Mouse (Mus musculus) testis, adult 2 months (tissue): ENCODE measurements at regions not wholly inside any gene's neighbourhood (a gene's known extent, or its start where the extent isn't known, plus 50 kb on each side); places are given as distances from the start of the nearest gene placed in this dataset.

Experiments
- H3K27ac ChIP-seq: fragments of 200-500 bp; 2 replicates; pipeline ENCODE4 v1.5.1; 2012; ENCODE audit warnings: low read depth, low read length; ENCODE audit not compliant: control insufficient read depth, insufficient read depth
- H3K27me3 ChIP-seq: fragments of 200-500 bp; 2 replicates; pipeline ENCODE4 v1.6.1; 2012; ENCODE audit warnings: mild to moderate bottlenecking, low read length, moderate library complexity; ENCODE audit not compliant: control insufficient read depth, insufficient read depth
- H3K36me3 ChIP-seq: fragments of 200-500 bp; 2 replicates; pipeline ENCODE4 v1.6.1; 2012; ENCODE audit warnings: mild to moderate bottlenecking, low read length; ENCODE audit not compliant: control insufficient read depth, insufficient read depth
- H3K4me1 ChIP-seq: fragments of 200-500 bp; 2 replicates; pipeline ENCODE4 v1.6.1; 2012; ENCODE audit warnings: low read length; ENCODE audit not compliant: control insufficient read depth, insufficient read depth
- H3K4me3 ChIP-seq: fragments of 200-500 bp; 2 replicates; pipeline ENCODE4 v1.5.1; 2012; ENCODE audit warnings: low read depth, mild to moderate bottlenecking, low read length, moderate library complexity, mixed read lengths; ENCODE audit not compliant: control insufficient read depth
- CTCF ChIP-seq: fragments of 200-500 bp; IDR thresholded peaks from 2 replicates; pipeline ENCODE4 v1.5.1; 2012; ENCODE audit warnings: low read depth, mild to moderate bottlenecking, inconsistent platforms, low read length, moderate library complexity; ENCODE audit not compliant: control insufficient read depth, insufficient read depth, insufficient replicate concordance
- POLR2A ChIP-seq: fragments of 200-500 bp; IDR thresholded peaks from 2 replicates; pipeline ENCODE4 v1.6.1; 2012; ENCODE audit warnings: low read depth, mild to moderate bottlenecking, inconsistent platforms, low read length, moderate library complexity; ENCODE audit not compliant: control insufficient read depth

GRCm38 (mm10) chr10:124318761-124319160 is 1055.0 kb downstream of the Fam19a2 start:
- H3K4me1 ChIP-seq: no peaks in the 10 kb centered on the region
- H3K4me3 ChIP-seq: no peak overlapping the region
- TF ChIP-seq CTCF: no peak
- no peak for TF ChIP-seq POLR2A
- H3K27me3 ChIP-seq: no peaks in the 10 kb centered on the region
- H3K27ac ChIP-seq: no peak overlapping the region
- no peaks in the 10 kb centered on the region for H3K36me3 ChIP-seq

GRCm38 (mm10) chr10:124320191-124321110 is 1056.7 kb downstream of the Fam19a2 start:
- Histone ChIP-seq H3K4me3 (no peak overlapping the region), H3K36me3 (no peaks in the 10 kb centered on the region), H3K27me3 (no peaks in the 10 kb centered on the region), H3K27ac (no peak overlapping the region), H3K4me1 (no peaks in the 10 kb centered on the region)
- TF ChIP-seq CTCF (no peak), POLR2A (no peak)

GRCm38 (mm10) chr10:124332491-124332890 is 1056.8 kb downstream of the Slc16a7 start:
- no peaks in the 10 kb centered on the region for H3K27me3 ChIP-seq
- no peak for TF ChIP-seq POLR2A
- no peak for TF ChIP-seq CTCF
- H3K4me1 ChIP-seq: no peaks in the 10 kb centered on the region
- H3K4me3 ChIP-seq: no peak overlapping the region
- no peak overlapping the region for H3K27ac ChIP-seq
- H3K36me3 ChIP-seq: no peaks in the 10 kb centered on the region

GRCm38 (mm10) chr10:124338923-124339322 is 1050.3 kb downstream of the Slc16a7 start:
- H3K4me3 ChIP-seq: no peak overlapping the region
- H3K27me3 ChIP-seq: no peaks in the 10 kb centered on the region
- TF ChIP-seq POLR2A (no peak), CTCF (no peak)
- no peaks in the 10 kb centered on the region for H3K36me3 ChIP-seq
- no peaks in the 10 kb centered on the region for H3K4me1 ChIP-seq
- no peak overlapping the region for H3K27ac ChIP-seq

- Histone ChIP-seq H3K36me3 (no peaks in the 10 kb centered on the region), H3K27ac (no peak overlapping the region), H3K4me1 (no peaks in the 10 kb centered on the region), H3K27me3 (no peaks in the 10 kb centered on the region), H3K4me3 (no peak overlapping the region)
- TF ChIP-seq POLR2A (no peak), CTCF (no peak)
Observed at GRCm38 (mm10) chr10:124349300-124349699, 1040.0 kb downstream of the Slc16a7 start.

- no peaks in the 10 kb centered on the region for H3K4me1 ChIP-seq
- H3K27ac ChIP-seq: no peak overlapping the region
- H3K27me3 ChIP-seq: no peaks in the 10 kb centered on the region
- no peak overlapping the region for H3K4me3 ChIP-seq
- H3K36me3 ChIP-seq: no peaks in the 10 kb centered on the region
- TF ChIP-seq CTCF (no peak), POLR2A (no peak)
Observed at GRCm38 (mm10) chr10:124362795-124363194, 1026.5 kb downstream of the Slc16a7 start.

- no peak for TF ChIP-seq POLR2A
- TF ChIP-seq CTCF: no peak
Observed at GRCm38 (mm10) chr10:124370994-124371393, 1018.3 kb downstream of the Slc16a7 start.

More at GRCm38 (mm10) chr10:124370994-124371393, 1018.3 kb downstream of the Slc16a7 start:
- Histone ChIP-seq H3K27ac (no peak overlapping the region), H3K36me3 (no peaks in the 10 kb centered on the region), H3K27me3 (no peaks in the 10 kb centered on the region), H3K4me1 (no peaks in the 10 kb centered on the region), H3K4me3 (no peak overlapping the region)
